Mouse (Mus musculus) liver, embryonic 14.5 days (tissue): ENCODE results near the gene Prrxl1.

Experiments
- CTCF ChIP-seq: IDR thresholded peaks from 2 replicates; pipeline ENCODE4 v1.5.1; 2016; ENCODE audit warnings: antibody characterized with exemption, low read depth, control low read depth
- EP300 ChIP-seq: IDR thresholded peaks from 2 replicates; pipeline ENCODE4 v1.6.1; 2016; ENCODE audit warnings: antibody characterized with exemption, low read depth

DNA sequence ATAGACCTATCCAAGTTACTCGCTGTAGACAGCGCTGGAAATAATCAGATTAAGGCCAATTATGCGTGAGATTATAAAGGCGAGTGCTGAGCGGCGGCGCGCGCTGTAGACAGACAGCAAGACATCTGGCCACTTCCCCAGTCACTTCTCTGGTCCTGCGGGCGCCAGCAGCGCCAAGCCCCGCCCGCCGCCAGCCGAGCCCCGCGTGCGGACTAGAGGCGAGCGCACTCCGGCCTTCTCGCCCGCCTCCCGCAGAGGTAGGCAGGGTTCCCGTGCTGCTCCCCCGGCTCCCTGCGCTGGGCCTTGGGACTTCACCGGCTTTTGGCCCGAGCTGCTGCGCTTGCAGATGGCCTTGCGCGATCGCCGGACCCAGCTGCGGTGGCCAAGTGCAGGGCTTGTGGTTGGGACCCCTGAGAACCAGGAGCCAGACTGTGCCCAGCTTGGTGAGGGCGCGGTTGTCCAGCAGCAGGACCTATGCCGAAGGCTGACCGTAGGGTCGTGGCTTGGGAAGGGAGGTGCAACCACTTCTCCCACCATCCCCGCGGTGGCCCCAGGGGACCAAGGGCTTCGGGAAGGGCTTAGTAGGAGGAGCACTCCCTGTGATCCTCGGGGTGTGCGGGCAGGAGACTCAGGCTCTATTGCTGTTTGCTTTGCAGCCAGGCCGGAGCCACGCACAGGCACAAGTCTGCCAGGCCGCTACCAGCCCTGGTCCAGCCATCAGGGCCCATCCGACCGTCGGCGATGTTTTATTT lies at the start of gene Prrxl1:
- TF ChIP-seq EP300: no peak
- no peak for TF ChIP-seq CTCF
